Mouse (Mus musculus) lung, adult 2 months (tissue): ENCODE data around the gene Tal1.

Experiments used
- CTCF ChIP-seq: fragments of 200-500 bp; IDR thresholded peaks from 2 replicates; pipeline ENCODE4 v1.5.1; 2011; ENCODE audit warnings: mild to moderate bottlenecking, low read length, control low read depth; ENCODE audit not compliant: insufficient read depth
- POLR2A ChIP-seq: fragments of 200-500 bp; IDR thresholded peaks from 2 replicates; pipeline ENCODE4 v1.6.1; 2011; ENCODE audit warnings: low read depth, mild to moderate bottlenecking, control low read depth, low read length, borderline replicate concordance; ENCODE audit errors: extremely low read depth

DNA sequence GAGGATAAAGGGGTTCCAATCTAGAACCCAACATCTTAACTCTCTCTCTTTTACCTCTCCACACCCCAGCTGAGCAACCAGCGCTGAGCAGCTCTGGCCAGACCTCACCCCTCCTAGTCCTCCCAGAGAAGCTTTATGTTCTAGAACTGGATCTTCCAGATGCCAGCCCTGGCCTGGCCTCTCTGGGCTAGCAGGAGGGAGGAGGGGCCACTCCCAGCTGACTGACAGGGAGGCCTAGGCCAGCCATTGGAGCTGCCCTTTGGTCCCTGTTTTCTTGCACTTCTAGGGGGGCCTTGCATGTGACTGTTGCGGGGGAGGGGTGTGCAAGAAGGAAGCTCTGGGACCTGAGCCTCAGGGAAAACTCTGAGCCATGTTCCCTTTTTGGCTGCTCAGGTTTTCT is 34.4 kb downstream of the Tal1 start:
- no peak for TF ChIP-seq POLR2A
- no peak for TF ChIP-seq CTCF
